Mouse (Mus musculus): ENCODE measurements around the gene Ctsa. TPM values are rescaled to one million over a fixed set of nuclear protein-coding genes. Genes with fewer than 3 reads are reported as not detected.
"Not testable (repeated sequence)": the region's sequence is repeated elsewhere in the genome, so short reads cannot be mapped to it uniquely, and the experiment has no call there.

Ctsa gene
- polyA plus RNA-seq, 1 experiment: 125 TPM

DNA sequence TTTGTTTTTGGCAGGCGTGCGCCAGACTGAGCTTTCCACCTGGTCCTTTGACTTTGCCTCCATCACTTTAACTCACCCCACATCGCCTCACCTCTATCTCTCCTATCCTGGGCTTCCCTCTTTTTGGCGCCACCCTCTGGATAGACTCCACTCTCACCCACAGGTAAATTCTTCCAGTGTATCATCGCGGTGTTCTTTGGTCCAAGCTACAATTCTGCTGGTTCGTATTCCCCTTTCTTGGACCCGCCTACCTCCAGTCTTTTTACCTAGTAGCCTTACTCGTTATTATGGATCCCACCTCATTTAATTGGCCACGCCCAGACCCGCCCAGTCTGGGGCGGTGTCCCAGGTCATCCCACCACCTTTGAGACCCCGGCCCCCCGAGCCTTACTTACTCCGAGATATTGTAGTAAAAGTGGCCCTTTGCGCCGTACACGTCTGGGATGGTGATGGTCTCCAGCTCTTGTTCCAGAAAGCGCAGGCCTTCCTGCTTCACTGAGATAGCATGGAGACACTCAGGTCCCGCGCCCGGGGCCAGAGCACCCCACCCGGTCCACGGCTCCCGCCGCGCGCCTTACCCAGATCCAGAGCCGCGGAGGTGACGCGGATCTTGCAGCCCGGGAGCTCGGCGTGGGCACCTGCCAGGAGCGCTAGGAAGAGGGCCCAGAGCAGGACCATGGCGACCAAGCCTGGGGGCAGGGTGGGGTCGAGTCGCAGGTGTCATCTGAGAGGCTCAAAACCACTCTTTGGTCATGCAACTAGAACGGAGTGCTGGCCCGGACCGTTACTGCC lies 23.8 kb downstream of the Ctsa start:
- DNase-seq (ENCODE audit: low read depth): no peak
- TF ChIP-seq POLR2A (IDR thresholded peaks at IDR 0.05; ENCODE audit: borderline replicate concordance, extremely low read depth, insufficient read depth, insufficient read length, poor library complexity, severe bottlenecking) (no peak), CTCF (IDR thresholded peaks at IDR 0.05; ENCODE audit: borderline replicate concordance, extremely low read depth, insufficient read depth, insufficient read length) (no peak)

- TF ChIP-seq POLR2A (IDR thresholded peaks at IDR 0.05; ENCODE audit: borderline replicate concordance, extremely low read depth, insufficient read depth, insufficient read length, poor library complexity, severe bottlenecking) (no peak), CTCF (IDR thresholded peaks at IDR 0.05; ENCODE audit: borderline replicate concordance, extremely low read depth, insufficient read depth, insufficient read length) (no peak)
- peak; percentile 71 for DNase-seq (ENCODE audit: low read depth)
Measured at GRCm38 (mm10) chr2:164857101-164857821, 24.6 kb downstream of the Ctsa start, which contains the start of gene Pltp. TSS of gene Pltp (minus strand) at chr2:164857711.

- TF ChIP-seq CTCF (IDR thresholded peaks at IDR 0.05; ENCODE audit: borderline replicate concordance, extremely low read depth, insufficient read depth, insufficient read length): no peak
- DNase-seq (ENCODE audit: low read depth): no peak
Measured at GRCm38 (mm10) chr2:164857842-164858553, 25.3 kb downstream of the Ctsa start.

DNA sequence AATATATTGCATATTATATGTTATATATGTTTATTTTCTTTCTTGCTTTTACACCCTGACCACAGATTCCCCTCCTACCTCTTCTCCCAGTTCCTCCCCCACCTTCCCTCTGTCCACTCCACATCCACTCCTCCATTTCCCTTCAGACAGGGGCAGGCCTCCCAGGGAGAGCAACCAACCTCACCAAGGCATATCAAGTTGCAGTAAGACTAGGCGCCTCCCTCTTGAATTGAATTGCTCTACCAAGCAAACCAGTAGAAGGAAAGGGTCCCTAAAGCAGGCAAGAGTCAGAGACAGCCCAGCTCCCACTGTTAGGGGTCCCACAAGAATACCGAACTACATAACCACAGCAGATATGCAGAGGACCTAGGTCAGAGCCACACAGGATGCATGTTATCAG lies 26.5 kb downstream of the Ctsa start:
- TF ChIP-seq POLR2A (IDR thresholded peaks at IDR 0.05; ENCODE audit: borderline replicate concordance, extremely low read depth, insufficient read depth, insufficient read length, poor library complexity, severe bottlenecking) (no peak), CTCF (IDR thresholded peaks at IDR 0.05; ENCODE audit: borderline replicate concordance, extremely low read depth, insufficient read depth, insufficient read length) (no peak)

DNA sequence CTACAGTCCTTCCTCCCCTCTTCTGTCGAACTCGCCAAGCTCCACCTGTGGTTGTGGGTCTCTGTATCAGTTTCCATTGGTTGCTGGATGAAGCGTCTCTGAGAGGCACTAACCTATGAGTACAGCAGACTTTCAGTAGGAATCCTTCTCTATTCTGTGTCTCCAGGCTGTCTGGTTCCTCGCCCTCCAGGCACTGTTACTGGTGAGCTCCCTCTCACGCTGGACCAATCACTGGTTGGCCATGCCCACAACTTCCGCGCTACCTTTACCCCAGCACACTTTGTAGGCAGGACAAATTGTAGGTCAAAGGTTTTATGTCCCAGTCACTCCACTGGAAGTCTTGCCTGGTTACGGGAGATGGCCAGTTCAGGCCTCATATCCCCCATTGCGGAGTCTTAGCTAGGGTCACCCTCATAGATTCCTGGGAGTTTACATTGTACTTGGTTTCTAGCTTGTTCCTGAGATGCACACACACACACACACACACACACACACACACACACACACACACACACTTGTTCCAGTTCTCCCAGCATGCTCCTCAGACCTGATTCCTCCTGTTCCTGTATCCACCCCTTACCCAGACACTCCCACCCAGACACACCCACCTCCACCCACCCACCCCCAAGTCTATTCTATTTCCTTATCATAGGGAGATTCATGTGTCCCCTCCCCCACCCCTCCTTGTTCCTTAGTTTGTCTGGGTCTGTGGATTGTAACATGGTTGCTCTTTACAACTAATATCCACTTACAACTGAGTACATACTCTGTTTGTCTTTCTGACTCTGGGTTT lies 27.2 kb downstream of the Ctsa start:
- DNase-seq (ENCODE audit: low read depth): no peak
- no peak for TF ChIP-seq CTCF (IDR thresholded peaks at IDR 0.05; ENCODE audit: borderline replicate concordance, extremely low read depth, insufficient read depth, insufficient read length)
- no peak for TF ChIP-seq POLR2A (IDR thresholded peaks at IDR 0.05; ENCODE audit: borderline replicate concordance, extremely low read depth, insufficient read depth, insufficient read length, poor library complexity, severe bottlenecking)

More for the DNA sequence above, 26.5 kb downstream of the Ctsa start:
- no peak for DNase-seq (ENCODE audit: low read depth)

DNA sequence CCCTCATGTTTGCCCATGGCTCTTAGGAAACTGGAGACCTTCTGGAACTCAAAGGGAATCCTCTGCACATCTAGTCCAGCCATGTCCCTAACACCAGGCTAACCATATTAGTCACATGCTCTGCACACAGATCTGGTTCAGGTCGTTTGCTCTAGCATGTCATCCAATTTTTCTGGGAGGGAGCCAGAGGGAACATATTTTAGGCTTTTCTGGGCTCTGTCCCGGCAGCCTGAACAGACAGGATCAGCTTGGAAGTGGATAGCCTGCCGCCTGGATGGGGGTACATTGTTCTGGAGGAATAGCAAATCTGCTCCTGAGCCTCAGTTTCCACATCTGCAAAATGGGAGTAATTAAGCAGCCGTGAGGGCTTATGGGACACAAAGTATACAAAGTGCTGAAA lies 28.4 kb downstream of the Ctsa start:
- DNase-seq (ENCODE audit: low read depth): no peak

DNA sequence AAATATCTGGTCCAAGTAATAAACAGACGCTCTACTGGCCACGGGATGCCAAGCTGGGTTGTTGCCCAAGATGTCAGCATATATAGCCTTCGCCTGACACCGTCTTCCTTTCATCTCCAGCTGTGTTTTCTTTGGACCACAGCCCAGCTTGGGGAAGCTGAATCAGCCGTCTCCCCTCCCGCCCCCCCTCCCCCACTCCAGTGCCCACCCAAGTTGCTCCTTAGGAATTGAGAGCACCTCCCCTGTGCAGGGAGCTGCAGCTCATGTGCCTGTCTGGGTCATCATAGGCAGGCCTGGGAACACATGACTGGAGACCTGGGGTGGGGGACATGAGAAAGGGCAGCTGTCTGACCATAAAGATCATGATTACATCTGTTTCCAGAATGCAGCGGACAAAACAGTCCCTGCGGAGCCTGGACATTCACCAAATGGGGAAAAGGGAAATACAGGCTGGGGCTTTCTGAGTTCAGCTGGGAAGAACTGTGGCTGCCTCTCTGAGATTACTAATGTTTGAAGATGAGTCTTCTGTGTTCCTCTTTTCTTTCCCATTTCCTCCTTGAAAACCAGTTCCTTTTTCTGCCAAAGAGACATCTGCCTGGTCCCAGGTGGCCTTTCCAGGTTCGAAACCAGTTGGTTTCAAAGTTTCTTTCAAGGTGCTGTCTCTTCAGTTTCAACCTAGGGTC lies 29.6 kb downstream of the Ctsa start:
- TF ChIP-seq CTCF (IDR thresholded peaks at IDR 0.05; ENCODE audit: borderline replicate concordance, extremely low read depth, insufficient read depth, insufficient read length) (no peak), POLR2A (IDR thresholded peaks at IDR 0.05; ENCODE audit: borderline replicate concordance, extremely low read depth, insufficient read depth, insufficient read length, poor library complexity, severe bottlenecking) (no peak)
- peak; percentile 84 for DNase-seq (ENCODE audit: low read depth)

More for the DNA sequence above, 28.4 kb downstream of the Ctsa start:
- TF ChIP-seq POLR2A (IDR thresholded peaks at IDR 0.05; ENCODE audit: borderline replicate concordance, extremely low read depth, insufficient read depth, insufficient read length, poor library complexity, severe bottlenecking) (no peak), CTCF (IDR thresholded peaks at IDR 0.05; ENCODE audit: borderline replicate concordance, extremely low read depth, insufficient read depth, insufficient read length) (no peak)

- DNase-seq (ENCODE audit: low read depth): not testable (repeated sequence)
Measured at GRCm38 (mm10) chr2:164863411-164863810, 30.7 kb downstream of the Ctsa start.

DNA sequence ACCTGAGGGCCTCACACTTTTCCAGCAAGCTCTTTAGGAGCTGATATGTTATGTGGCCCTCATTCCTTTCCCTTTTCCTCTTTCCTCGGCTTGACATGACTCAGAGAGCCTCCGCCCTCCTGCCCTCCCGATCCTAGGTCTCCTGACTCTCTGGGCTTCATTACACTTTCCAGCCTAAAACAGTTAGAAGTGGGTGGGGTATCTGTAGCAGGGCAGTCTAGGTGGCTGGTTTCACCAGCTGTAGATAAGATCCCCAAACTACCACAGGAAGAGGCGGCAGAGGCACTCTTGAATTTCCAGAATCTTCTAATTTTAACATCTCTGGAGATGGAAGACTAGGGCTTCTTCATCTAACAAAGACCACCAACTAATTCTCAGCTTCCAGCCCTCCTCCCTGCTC lies 31.9 kb downstream of the Ctsa start:
- DNase-seq (ENCODE audit: low read depth): no peak
- TF ChIP-seq CTCF (IDR thresholded peaks at IDR 0.05; ENCODE audit: borderline replicate concordance, extremely low read depth, insufficient read depth, insufficient read length) (no peak), POLR2A (IDR thresholded peaks at IDR 0.05; ENCODE audit: borderline replicate concordance, extremely low read depth, insufficient read depth, insufficient read length, poor library complexity, severe bottlenecking) (no peak)

GRCm38 (mm10) chr2:164866741-164867551 lies 34.3 kb downstream of the Ctsa start:
- TF ChIP-seq POLR2A (IDR thresholded peaks at IDR 0.05; ENCODE audit: borderline replicate concordance, extremely low read depth, insufficient read depth, insufficient read length, poor library complexity, severe bottlenecking): no peak
- no peak for TF ChIP-seq CTCF (IDR thresholded peaks at IDR 0.05; ENCODE audit: borderline replicate concordance, extremely low read depth, insufficient read depth, insufficient read length)
- DNase-seq (ENCODE audit: low read depth): no peak
